Mouse (Mus musculus): Measurements from ENCODE around the gene Chd6. TPM values are rescaled to one million over a fixed set of nuclear protein-coding genes. Genes with fewer than 3 reads are reported as not detected.

Gene Chd6
- polyA plus RNA-seq, 1 experiment, result 5.1 TPM

- H3K4me3 ChIP-seq, result no peak overlapping the region
- no peak overlapping the region for H3ac ChIP-seq (ENCODE audit: control insufficient read depth, insufficient read length)
- peaks cover 13% of the 10 kb centered on the region for H3K79me2 ChIP-seq (ENCODE audit: control insufficient read depth, insufficient read depth)
- peak overlapping the region; percentile 68 for H3K4me2 ChIP-seq (ENCODE audit: low read depth)
- no peaks in the 10 kb centered on the region for H3K27me3 ChIP-seq (ENCODE audit: control insufficient read depth, insufficient read depth, insufficient read length)
- H3K36me3 ChIP-seq (ENCODE audit: control insufficient read depth, insufficient read depth), result no peaks in the 10 kb centered on the region
- TF ChIP-seq TCF12 (IDR thresholded peaks at IDR 0.05; ENCODE audit: insufficient read depth, poor library complexity, severe bottlenecking), result no peak
- TF ChIP-seq USF1 (IDR thresholded peaks at IDR 0.05; ENCODE audit: low read depth), result no peak
- TF ChIP-seq MAX (IDR thresholded peaks at IDR 0.05; ENCODE audit: low read depth), result no peak
- TF ChIP-seq TCF3 (IDR thresholded peaks at IDR 0.05; ENCODE audit: insufficient read length, low read depth), result no peak
- no peak for TF ChIP-seq MYOD1 (IDR thresholded peaks at IDR 0.05; ENCODE audit: control insufficient read depth in 1 of 3, insufficient read length in 2 of 3, low read depth in 2 of 3)
- no peak for TF ChIP-seq E2F4 (IDR thresholded peaks at IDR 0.05; ENCODE audit: insufficient read depth)
- TF ChIP-seq POLR2AphosphoS2 (IDR thresholded peaks at IDR 0.05; ENCODE audit: insufficient read length, low read depth), result no peak
- TF ChIP-seq MYOG (IDR thresholded peaks at IDR 0.05; ENCODE audit: control insufficient read depth in 1 of 3, insufficient read depth in 1 of 3, insufficient read length in 2 of 3, low read depth in 2 of 3), result no peak
- TF ChIP-seq CEBPB (IDR thresholded peaks at IDR 0.05; ENCODE audit: insufficient read depth, poor library complexity, severe bottlenecking), result no peak
Observed at GRCm38 (mm10) chr2:161112011-161112410, 3.1 kb upstream of the Chd6 start.

GRCm38 (mm10) chr2:161109398-161109821, 535 bp upstream of the Chd6 start:
- H3ac ChIP-seq (ENCODE audit: control insufficient read depth, insufficient read length), result peak overlapping the region; percentile 66
- H3K27me3 ChIP-seq (ENCODE audit: control insufficient read depth, insufficient read depth, insufficient read length), result no peaks in the 10 kb centered on the region
- peak overlapping the region; percentile 29 for H3K4me3 ChIP-seq
- H3K79me2 ChIP-seq (ENCODE audit: control insufficient read depth, insufficient read depth), result peaks cover 39% of the 10 kb centered on the region
- no peak for TF ChIP-seq MYOG (IDR thresholded peaks at IDR 0.05; ENCODE audit: control insufficient read depth in 1 of 3, insufficient read depth in 1 of 3, insufficient read length in 2 of 3, low read depth in 2 of 3)
- TF ChIP-seq MAX (IDR thresholded peaks at IDR 0.05; ENCODE audit: low read depth), result no peak
- no peak for TF ChIP-seq SRF (IDR thresholded peaks at IDR 0.05; ENCODE audit: control insufficient read depth, insufficient read length, low read depth)
- TF ChIP-seq POLR2A (IDR thresholded peaks at IDR 0.05; ENCODE audit: insufficient read length, low read depth), result no peak
- no peak for TF ChIP-seq MYOD1 (IDR thresholded peaks at IDR 0.05; ENCODE audit: control insufficient read depth in 1 of 3, insufficient read length in 2 of 3, low read depth in 2 of 3)
- TF ChIP-seq CEBPB (IDR thresholded peaks at IDR 0.05; ENCODE audit: insufficient read depth, poor library complexity, severe bottlenecking), result no peak
- no peak for TF ChIP-seq USF1 (IDR thresholded peaks at IDR 0.05; ENCODE audit: low read depth)
- no peak for TF ChIP-seq TCF3 (IDR thresholded peaks at IDR 0.05; ENCODE audit: insufficient read length, low read depth)
- no peak for TF ChIP-seq REST (IDR thresholded peaks at IDR 0.05; ENCODE audit: insufficient read depth, insufficient read length)
- TF ChIP-seq POLR2AphosphoS2 (IDR thresholded peaks at IDR 0.05; ENCODE audit: insufficient read length, low read depth), result no peak
- TF ChIP-seq E2F4 (IDR thresholded peaks at IDR 0.05; ENCODE audit: insufficient read depth), result no peak
- no peak for TF ChIP-seq TCF12 (IDR thresholded peaks at IDR 0.05; ENCODE audit: insufficient read depth, poor library complexity, severe bottlenecking)
- H3K4me2 ChIP-seq (ENCODE audit: low read depth), result peak overlapping the region; percentile 85
- no peaks in the 10 kb centered on the region for H3K36me3 ChIP-seq (ENCODE audit: control insufficient read depth, insufficient read depth)

GRCm38 (mm10) chr2:161108085-161108927, 569 bp downstream of the Chd6 start:
- H3K4me3 ChIP-seq, result peak overlapping the region; percentile 29
- H3ac ChIP-seq (ENCODE audit: control insufficient read depth, insufficient read length), result peak overlapping the region; percentile 66
- TF ChIP-seq MAX (IDR thresholded peaks at IDR 0.05; ENCODE audit: low read depth) (no peak), POLR2AphosphoS2 (IDR thresholded peaks at IDR 0.05; ENCODE audit: insufficient read length, low read depth) (no peak), SRF (IDR thresholded peaks at IDR 0.05; ENCODE audit: control insufficient read depth, insufficient read length, low read depth) (no peak), POLR2A (IDR thresholded peaks at IDR 0.05; ENCODE audit: insufficient read length, low read depth) (no peak), CEBPB (IDR thresholded peaks at IDR 0.05; ENCODE audit: insufficient read depth, poor library complexity, severe bottlenecking) (no peak), E2F4 (IDR thresholded peaks at IDR 0.05; ENCODE audit: insufficient read depth) (no peak), REST (IDR thresholded peaks at IDR 0.05; ENCODE audit: insufficient read depth, insufficient read length) (no peak), USF1 (IDR thresholded peaks at IDR 0.05; ENCODE audit: low read depth) (no peak), MYOD1 (IDR thresholded peaks at IDR 0.05; ENCODE audit: control insufficient read depth in 1 of 3, insufficient read length in 2 of 3, low read depth in 2 of 3) (no peak), TCF3 (IDR thresholded peaks at IDR 0.05; ENCODE audit: insufficient read length, low read depth) (no peak), TCF12 (IDR thresholded peaks at IDR 0.05; ENCODE audit: insufficient read depth, poor library complexity, severe bottlenecking) (no peak), MYOG (IDR thresholded peaks at IDR 0.05; ENCODE audit: control insufficient read depth in 1 of 3, insufficient read depth in 1 of 3, insufficient read length in 2 of 3, low read depth in 2 of 3) (no peak)
- no peaks in the 10 kb centered on the region for H3K27me3 ChIP-seq (ENCODE audit: control insufficient read depth, insufficient read depth, insufficient read length)
- peaks cover 50% of the 10 kb centered on the region for H3K79me2 ChIP-seq (ENCODE audit: control insufficient read depth, insufficient read depth)
- H3K36me3 ChIP-seq (ENCODE audit: control insufficient read depth, insufficient read depth), result no peaks in the 10 kb centered on the region
- H3K4me2 ChIP-seq (ENCODE audit: low read depth), result peak overlapping the region; percentile 90

GRCm38 (mm10) chr2:161107236-161107635, 1.6 kb downstream of the Chd6 start:
- Histone ChIP-seq H3K27me3 (ENCODE audit: control insufficient read depth, insufficient read depth, insufficient read length) (no peaks in the 10 kb centered on the region), H3K4me3 (peak overlapping the region; percentile 29), H3ac (ENCODE audit: control insufficient read depth, insufficient read length) (no peak overlapping the region), H3K4me2 (ENCODE audit: low read depth) (peak overlapping the region; percentile 90), H3K79me2 (ENCODE audit: control insufficient read depth, insufficient read depth) (peaks cover 56% of the 10 kb centered on the region), H3K36me3 (ENCODE audit: control insufficient read depth, insufficient read depth) (no peaks in the 10 kb centered on the region)
- TF ChIP-seq MYOG (IDR thresholded peaks at IDR 0.05; ENCODE audit: control insufficient read depth in 1 of 3, insufficient read depth in 1 of 3, insufficient read length in 2 of 3, low read depth in 2 of 3) (no peak), MAX (IDR thresholded peaks at IDR 0.05; ENCODE audit: low read depth) (no peak), TCF12 (IDR thresholded peaks at IDR 0.05; ENCODE audit: insufficient read depth, poor library complexity, severe bottlenecking) (no peak), POLR2A (IDR thresholded peaks at IDR 0.05; ENCODE audit: insufficient read length, low read depth) (no peak)
